Mouse (Mus musculus) mouse embryonic stem cell (cell line): ENCODE measurements around the gene Zfp592.

Source experiments
- in situ Hi-C, 2 experiments: fragments of 300-500 bp; cut with MboI; formaldehyde crosslinking; loops; 1 replicate in 1 of 2; 3 replicates in 1 of 2; pipeline ENCODE4 v1.14.3; 2019 to 2020; ENCODE audit warnings: low sequenced_read_pairs in 2 of 2, low pct_unique_long_range_greater_than_20kb in 1 of 2, mixed read lengths in 1 of 2; ENCODE audit not compliant: unreplicated experiment in 1 of 2

The Zfp592 gene

GRCm38 (mm10) chr7:81078740-81079139 is 85.3 kb downstream of the Zfp592 start:
- in situ Hi-C loops: loop anchor here (5.0 to 10.0 kb wide), 2 partner anchors 74 to 76 kb away; no protein-coding TSS in a partner anchor

- in situ Hi-C loops: no loop called here
Observed at GRCm38 (mm10) chr7:81093420-81093965, 100.0 kb downstream of the Zfp592 start.

- in situ Hi-C loops: no loop called here
Observed at GRCm38 (mm10) chr7:81094104-81094757, 100.8 kb downstream of the Zfp592 start.
